Mouse (Mus musculus) C2C12 (cell line): ENCODE data around the gene Trcg1. TPM values are rescaled to one million over a fixed set of nuclear protein-coding genes. Genes with fewer than 3 reads are reported as not detected.

Source experiments
- H3K27me3 ChIP-seq: one replicate; pipeline ENCODE4 v1.6.1; 2011; ENCODE audit not compliant: control insufficient read depth, insufficient read depth, insufficient read length
- H3K36me3 ChIP-seq: one replicate; pipeline ENCODE4 v1.6.1; 2011; ENCODE audit not compliant: control insufficient read depth, insufficient read depth
- H3K4me3 ChIP-seq: one replicate; pipeline ENCODE4 v1.5.1; 2011; ENCODE audit warnings: mild to moderate bottlenecking, control low read depth; ENCODE audit not compliant: poor library complexity, insufficient read depth, severe bottlenecking
- H3K79me2 ChIP-seq: one replicate; pipeline ENCODE4 v1.6.1; 2011; ENCODE audit not compliant: control insufficient read depth, insufficient read depth
- H3K79me3 ChIP-seq: one replicate; pipeline ENCODE4 v1.6.1; 2011; ENCODE audit warnings: low read depth, control low read depth
- H3ac ChIP-seq: one replicate; pipeline ENCODE3; 2011; ENCODE audit warnings: low read depth; ENCODE audit not compliant: control insufficient read depth, insufficient read length
- CEBPB ChIP-seq: IDR thresholded peaks from one replicate; pipeline ENCODE4 v1.6.1; 2011; ENCODE audit warnings: low read depth, mild to moderate bottlenecking, control low read depth, moderate library complexity
- CTCF ChIP-seq: IDR thresholded peaks from one replicate; pipeline ENCODE4 v1.5.1; 2011; ENCODE audit not compliant: control insufficient read depth, insufficient read depth, insufficient read length
- FOSL1 ChIP-seq: IDR thresholded peaks from one replicate; pipeline ENCODE4 v1.8.0; 2011; ENCODE audit warnings: mild to moderate bottlenecking, low read length; ENCODE audit not compliant: poor library complexity, insufficient read depth, severe bottlenecking
- MAX ChIP-seq: IDR thresholded peaks from one replicate; pipeline ENCODE4 v1.6.1; 2011; ENCODE audit warnings: mild to moderate bottlenecking, control low read depth
- MYOD1 ChIP-seq: IDR thresholded peaks from one replicate; pipeline ENCODE4 v1.6.1; 2011; ENCODE audit warnings: low read depth; ENCODE audit not compliant: control insufficient read depth, insufficient read length
- MYOG ChIP-seq: IDR thresholded peaks from one replicate; pipeline ENCODE4 v1.6.1; 2011; ENCODE audit not compliant: control insufficient read depth, insufficient read length; ENCODE audit errors: extremely low read depth
- USF1 ChIP-seq: IDR thresholded peaks from one replicate; pipeline ENCODE4 v1.6.1; 2011; ENCODE audit warnings: low read depth, mild to moderate bottlenecking, control low read depth, moderate library complexity
- polyA plus RNA-seq: library from polyadenylated mRNA; unstranded; fragments of >200 nt; fragmentation: generic; extraction: Trizol; gene quantifications from one replicate; pipeline ENCODE4 v1.2.1, GENCODE M21; 2012; ENCODE audit warnings: missing spikeins

The Trcg1 gene
- polyA plus RNA-seq, 1 experiment, result not detected

DNA sequence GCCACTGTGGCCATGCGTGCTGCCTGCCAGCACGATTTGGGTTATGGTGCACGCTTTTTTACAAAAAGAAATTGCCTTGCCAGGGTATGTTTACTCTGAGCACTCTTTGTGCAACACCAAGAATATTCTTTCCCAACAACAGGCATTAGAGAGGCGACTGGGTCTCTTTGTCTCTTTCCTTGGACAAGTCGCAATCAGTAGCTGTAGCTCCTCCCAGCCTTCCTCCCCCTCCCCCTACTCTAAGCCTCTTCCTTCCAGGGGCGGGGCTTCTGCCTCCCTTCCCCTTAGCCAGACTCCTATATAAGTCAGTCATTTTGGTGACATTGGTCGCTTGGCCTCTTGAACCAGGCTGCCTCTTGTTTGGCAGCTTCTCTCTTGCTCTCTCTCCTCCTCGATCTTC lies 59.9 kb downstream of the Trcg1 start:
- Histone ChIP-seq H3ac (no peak overlapping the region), H3K36me3 (no peaks in the 10 kb centered on the region), H3K27me3 (no peaks in the 10 kb centered on the region), H3K79me2 (no peaks in the 10 kb centered on the region), H3K4me3 (no peak overlapping the region), H3K79me3 (no peaks in the 10 kb centered on the region)
- TF ChIP-seq MAX (no peak), MYOD1 (no peak), CTCF (no peak), USF1 (no peak), MYOG (no peak), CEBPB (no peak), FOSL1 (no peak)

GRCm38 (mm10) chr9:57297938-57298337 lies 61.6 kb downstream of the Trcg1 start:
- H3K27me3 ChIP-seq, result no peaks in the 10 kb centered on the region
- TF ChIP-seq MAX, result no peak
- no peak for TF ChIP-seq MYOD1
- no peak for TF ChIP-seq CTCF
- TF ChIP-seq MYOG, result no peak
- no peak for TF ChIP-seq FOSL1
- no peak for TF ChIP-seq USF1
- no peak for TF ChIP-seq CEBPB
- no peaks in the 10 kb centered on the region for H3K79me3 ChIP-seq
- H3K79me2 ChIP-seq, result no peaks in the 10 kb centered on the region
- H3K36me3 ChIP-seq, result no peaks in the 10 kb centered on the region
- H3ac ChIP-seq, result no peak overlapping the region
- no peak overlapping the region for H3K4me3 ChIP-seq

Other genes starting within 250 kb of the Trcg1 start
- gene Ptpn9, start 241.6 kb upstream of the Trcg1 start, polyA plus RNA-seq, result 22.2 TPM
- 16.6 TPM for gene Sin3a, start 164.5 kb upstream of the Trcg1 start, polyA plus RNA-seq
- 28.5 TPM for gene Man2c1, start 105.9 kb upstream of the Trcg1 start, polyA plus RNA-seq
- 2.7 TPM for gene Neil1, start 88.3 kb upstream of the Trcg1 start, polyA plus RNA-seq
- 80.9 TPM for gene Commd4, start 78.2 kb upstream of the Trcg1 start, polyA plus RNA-seq
- 26.2 TPM for gene 1700017B05Rik, start 26.1 kb downstream of the Trcg1 start, polyA plus RNA-seq
- 15.1 TPM for gene Ppcdc, start 203.6 kb downstream of the Trcg1 start, polyA plus RNA-seq
- gene Scamp5, start 231.5 kb downstream of the Trcg1 start, polyA plus RNA-seq, result 15.2 TPM